Mouse (Mus musculus): ENCODE measurements at regions not wholly inside any gene's neighbourhood (a gene's known extent, or its start where the extent isn't known, plus 50 kb on each side); places are given as distances from the start of the nearest gene placed in this dataset.

DNA sequence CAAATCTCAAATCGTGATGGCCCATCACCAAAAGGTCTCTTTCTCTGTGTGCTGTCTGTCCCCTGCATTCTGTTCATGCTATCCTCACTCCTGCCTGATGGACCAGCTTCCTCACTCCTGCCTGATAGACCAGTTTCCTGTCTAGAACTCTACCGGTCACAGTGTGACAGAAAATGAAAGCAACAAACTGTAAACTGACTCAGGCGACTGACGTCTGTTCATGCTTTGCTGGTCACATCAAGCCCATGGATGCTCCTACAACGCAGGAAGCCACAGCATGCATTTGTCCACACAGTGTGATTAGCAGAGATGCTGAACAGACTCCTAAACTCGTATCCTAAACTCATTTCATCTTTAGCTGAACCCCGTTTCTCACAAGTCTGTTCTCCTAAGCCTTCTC, 227.3 kb upstream of the N4bp1 start:
- DNase-seq, result no peak

DNA sequence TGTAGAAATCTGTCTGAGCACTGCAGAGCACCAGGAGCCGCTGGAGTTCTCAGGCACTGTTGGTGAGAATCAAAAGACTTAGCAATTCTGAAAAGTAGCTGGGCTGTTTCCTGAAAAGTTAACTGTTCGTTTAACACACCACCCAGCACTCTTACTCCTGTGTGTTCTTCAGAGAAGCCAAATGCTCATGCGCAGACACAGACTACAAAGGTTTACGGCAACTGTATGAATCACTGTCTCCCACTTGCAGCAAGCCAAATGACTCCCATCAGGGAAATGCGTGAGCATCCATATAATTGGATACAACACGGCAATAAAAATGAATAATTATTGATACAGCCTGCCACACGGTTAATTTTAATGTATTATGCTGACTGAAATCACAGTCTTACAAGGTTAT, 220.0 kb upstream of the N4bp1 start:
- DNase-seq, result no peak

DNA sequence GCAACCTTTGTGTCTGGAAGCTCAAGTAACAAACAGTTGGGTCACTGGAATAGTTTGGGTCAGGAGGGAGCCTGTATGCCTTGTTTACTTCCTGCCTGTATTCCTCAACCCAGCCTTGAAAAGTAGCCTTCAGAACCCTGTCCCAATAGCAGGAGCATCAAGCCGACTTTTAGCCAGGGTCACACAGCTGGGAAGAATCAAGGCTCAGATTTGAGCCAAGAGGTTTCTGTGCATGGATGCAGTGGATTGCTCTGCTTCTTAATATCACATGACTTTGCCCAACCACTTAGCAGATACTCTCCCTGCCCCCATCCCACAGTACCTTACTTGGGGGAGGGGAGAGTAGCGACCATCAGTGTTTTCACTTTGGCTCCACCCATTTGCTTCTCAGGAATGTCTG, 210.2 kb upstream of the N4bp1 start:
- DNase-seq, result no peak

DNA sequence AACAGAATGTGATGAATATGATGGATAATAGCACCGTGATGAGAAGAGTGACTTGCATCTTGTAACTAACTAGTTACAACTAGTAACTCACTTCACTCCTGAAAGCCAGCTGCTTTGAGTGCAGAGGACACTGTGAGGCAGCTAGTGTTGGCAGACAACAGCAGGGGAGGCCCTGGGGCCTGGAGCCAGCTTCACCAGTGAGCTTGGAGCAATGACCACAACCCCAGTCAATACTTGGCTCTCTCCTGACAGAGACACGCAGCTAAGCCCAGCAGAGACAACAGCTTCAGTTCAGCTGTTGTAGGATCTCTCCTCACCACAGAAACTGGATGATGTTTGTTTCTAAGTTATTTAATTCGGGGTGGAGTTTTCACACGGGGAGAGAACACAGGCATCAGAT, 209.6 kb upstream of the N4bp1 start:
- no peak for DNase-seq

DNA sequence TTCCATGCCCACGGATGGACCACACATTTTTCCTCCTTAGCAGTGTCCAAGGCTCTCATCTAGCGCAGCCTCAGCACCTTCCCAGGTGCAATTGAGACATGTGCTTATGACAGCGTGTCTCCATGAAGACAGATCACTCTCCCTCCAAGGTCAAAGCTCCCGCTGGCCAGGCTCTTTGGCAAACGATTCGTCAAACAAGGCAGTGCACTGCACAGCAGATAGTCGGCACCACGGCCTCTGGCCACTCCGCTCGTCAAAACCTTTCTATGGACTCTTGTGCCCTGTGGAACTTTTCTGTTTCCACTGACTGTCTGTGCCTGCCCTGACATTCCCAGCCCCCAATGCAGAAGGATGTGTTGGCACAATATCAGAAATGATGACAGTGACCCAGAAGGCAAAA, 208.7 kb upstream of the N4bp1 start:
- no peak for DNase-seq

DNA sequence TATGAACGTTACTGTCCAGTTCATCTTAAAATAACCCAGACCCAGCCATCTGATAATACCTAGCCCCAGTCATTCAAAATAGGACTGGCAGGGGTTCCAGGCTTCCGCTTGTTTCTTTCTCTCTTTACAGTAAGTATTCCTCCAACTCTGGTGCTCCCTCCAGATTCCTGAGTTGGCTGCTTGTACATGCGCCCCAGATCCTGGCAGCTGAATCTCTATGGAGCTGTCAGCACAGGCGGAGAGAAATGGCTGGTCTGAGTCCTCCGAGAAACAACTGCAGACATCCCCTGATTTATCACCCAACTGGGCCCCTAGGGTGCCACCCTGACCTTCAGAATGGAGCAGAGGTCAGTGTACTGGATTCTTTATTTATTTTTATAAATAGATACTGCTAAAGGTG, 208.0 kb upstream of the N4bp1 start:
- DNase-seq, result no peak

DNA sequence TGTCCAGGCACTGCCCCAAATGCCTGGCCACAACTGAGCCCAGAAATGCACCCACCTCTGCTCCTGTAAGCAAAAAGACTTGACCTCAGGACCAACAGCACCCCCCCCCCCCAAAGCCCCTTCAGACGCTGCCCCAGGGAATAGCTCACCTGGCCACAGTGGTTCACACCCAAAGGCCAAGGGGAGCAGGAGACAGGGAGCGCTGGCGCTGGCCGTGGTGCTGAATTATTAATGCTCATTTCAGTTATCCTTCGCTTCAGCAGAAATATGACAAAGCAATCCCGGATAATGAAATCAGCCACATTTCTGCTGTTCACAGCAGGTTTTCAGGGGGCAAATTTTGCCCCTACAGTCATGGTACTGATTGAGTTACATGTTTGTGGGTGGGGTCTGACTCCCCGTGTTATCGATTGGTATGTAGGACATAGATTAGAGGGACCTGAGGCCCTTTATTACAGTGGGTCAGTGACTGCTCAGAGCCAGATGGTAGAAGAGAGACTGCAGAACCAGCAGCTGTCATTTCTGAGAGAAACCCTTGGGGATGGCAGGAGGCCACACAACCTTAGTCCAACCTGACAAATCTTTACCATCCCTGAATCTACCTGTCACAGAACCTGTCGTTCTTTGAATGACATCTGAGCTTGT, 202.5 kb upstream of the N4bp1 start:
- no peak for DNase-seq

DNA sequence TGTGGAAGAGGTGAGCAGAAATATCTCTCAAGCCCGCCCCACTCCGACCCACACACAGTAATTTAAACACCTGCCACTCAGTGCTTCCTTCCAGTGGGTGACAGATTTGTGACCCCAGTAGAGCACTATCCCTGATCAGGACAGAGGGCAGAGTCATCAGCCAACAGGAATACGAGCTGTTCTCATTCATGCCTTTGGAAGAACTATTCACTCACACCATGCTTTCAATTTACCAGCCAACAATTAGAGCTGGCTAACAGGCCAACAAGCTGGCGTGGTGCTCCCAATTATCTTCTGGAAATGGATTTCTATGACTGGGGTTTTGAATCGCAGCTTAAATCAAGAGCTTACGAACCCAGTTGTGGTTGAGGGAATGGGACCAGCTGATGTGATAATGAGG, 193.2 kb upstream of the N4bp1 start:
- DNase-seq, result no peak

DNA sequence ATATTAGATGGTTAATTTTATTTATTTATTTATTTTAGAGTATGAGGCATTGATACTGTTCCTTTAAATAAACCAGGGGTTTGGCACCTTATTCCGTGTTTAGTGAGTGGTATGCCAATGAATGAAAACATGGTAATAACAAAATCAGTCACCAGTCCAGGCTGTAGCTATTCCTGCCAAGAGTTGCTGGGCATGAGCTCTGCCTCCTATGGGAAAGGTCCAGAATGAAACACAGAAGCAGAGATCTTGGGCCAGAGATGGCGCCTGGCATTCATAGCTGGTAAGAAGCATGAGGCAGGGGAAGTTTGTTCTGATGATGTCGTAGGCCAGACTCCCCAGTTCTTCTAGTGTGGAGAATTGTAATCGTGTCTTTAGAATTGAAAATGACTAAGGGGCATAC, 190.9 kb upstream of the N4bp1 start:
- no peak for DNase-seq

DNA sequence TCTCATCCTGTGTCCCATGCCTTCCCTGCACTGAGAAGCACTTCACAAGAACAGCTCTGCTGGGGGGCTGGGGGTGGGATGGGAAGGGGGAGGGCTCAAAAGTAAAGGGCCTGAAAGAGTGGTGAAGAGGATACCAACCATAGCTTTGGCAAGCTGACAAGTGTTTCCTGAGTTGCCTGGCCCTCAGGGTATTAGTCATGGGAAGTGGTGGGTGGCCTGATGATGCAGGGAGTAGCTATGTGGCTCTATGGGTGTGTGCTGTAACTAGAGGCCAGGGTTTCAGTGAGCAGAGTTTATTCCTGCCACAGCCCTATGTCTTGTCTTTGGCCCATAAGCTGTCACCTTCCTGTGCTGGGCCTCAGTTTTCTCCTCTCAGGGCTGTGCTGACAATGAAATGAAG, 186.2 kb upstream of the N4bp1 start:
- DNase-seq, result no peak

DNA sequence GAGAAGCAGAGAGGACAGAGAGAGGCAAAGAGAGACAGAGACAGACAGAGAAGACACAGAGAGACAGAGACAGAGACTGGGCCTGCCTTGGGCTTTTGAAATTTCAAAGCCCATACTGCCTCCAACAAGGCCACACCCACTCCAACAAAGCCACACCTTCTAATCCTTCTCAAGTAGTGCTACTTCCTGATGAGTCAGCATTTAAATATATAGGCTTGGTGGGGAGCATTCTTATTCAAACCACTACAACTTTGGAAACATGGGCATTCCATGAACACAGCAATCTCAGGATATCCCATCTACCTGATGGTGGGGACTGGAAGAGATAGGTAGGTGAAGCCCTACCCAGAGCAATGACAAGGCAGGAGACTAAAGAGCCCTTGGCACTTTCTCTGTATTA, 182.0 kb upstream of the N4bp1 start:
- no peak for DNase-seq

DNA sequence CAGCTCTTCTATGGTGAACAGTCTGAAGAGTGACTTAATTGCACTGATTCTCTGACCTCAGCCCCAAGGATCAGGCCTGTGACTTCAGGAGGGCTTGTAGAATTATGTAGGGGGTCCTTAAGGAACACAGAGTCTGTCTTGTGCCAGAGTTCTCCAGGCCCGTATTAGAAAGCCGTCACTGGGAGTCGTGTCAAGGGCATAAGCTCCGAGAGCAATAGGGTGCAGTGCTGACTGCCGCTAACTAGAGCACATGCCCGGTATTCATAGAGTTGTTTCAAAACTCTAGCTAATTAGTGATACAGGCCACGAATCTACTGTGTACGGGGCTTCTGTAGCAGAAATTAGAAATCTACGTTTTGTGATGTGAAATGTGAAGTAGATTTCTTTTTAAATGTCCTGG, 179.7 kb upstream of the N4bp1 start:
- no peak for DNase-seq

DNA sequence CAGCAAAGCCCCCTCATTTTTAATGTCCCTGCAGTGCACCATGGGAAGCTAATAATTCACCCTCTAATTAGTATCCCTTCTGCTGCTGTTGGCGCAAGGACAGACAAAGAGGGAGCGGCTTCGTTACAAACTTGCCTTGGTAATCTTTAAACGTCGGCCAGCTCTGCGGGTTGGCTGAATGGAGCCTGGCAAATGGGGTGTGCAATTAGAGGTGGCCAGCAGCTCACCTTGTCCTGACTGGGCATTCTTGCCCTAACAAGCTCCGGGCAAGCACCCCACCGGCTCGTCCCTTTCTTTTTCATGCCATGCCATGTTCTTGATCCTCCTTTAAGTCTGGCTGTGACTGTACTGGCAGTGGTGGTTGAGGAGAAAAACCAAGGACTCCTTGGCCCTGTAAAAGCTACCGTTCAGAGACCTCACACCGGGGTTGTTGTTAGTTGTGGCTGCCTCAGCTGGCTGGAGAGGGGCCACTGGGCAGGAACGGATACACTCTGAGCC, 179.2 kb upstream of the N4bp1 start:
- DNase-seq, result no peak

DNA sequence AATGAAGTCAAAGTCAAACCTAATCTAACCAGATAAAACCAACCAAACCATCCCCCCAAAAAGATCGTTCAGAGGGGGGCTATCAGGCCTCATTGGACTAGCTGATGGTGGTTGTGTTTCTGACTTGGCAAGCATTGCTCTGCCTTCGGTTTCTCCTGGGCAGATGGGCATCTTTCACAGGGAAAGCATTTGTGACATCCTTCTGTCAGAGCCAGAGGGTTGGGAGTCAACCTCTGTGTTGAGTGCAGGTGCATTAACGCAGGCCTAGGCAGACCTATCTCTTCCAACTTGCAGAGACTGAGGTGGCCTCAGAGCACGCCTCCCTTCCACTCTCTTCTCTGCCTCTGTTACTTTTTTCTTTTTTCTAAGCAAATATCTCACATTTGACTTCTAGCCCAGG, 178.5 kb upstream of the N4bp1 start:
- DNase-seq, result no peak

DNA sequence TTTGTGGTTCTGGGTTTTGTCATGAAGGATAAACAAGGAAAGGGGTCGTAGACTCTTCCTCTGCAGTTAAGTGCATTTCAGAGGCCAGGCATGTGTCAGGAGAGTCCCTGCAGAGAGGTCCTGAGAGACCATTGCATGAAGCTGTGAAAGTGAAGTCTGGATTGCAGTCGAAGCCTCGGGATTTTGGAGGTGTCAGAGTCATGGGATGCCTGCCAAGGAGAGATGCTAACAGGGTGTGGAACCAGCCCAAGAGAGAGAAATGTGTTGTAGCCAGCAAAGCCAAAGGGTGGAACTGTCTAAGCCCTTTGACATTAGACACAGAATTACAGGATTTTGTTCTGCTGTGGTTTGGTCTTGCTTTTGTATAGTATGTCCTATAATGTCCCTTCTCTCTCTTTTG, 164.7 kb upstream of the N4bp1 start:
- DNase-seq, result no peak

DNA sequence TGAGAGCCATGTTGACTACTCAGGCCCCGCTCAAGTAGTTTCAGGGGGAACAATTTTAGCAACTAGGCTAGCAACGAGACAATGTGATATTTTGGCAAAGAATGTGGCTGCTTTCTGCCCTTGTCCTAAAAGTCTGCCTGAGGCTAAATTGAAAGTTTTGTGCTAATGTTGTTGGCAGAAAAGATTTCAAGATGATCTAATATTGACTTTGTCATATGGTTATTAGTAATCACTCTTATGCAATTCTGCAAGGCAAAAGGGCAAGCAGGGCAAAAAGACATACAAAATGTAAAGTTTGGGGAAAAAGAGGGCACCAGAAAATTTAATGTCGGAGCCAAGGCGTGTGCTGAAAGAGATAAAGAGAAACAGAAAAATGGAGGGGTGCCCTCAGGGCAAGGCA, 164.1 kb upstream of the N4bp1 start:
- DNase-seq, result no peak

DNA sequence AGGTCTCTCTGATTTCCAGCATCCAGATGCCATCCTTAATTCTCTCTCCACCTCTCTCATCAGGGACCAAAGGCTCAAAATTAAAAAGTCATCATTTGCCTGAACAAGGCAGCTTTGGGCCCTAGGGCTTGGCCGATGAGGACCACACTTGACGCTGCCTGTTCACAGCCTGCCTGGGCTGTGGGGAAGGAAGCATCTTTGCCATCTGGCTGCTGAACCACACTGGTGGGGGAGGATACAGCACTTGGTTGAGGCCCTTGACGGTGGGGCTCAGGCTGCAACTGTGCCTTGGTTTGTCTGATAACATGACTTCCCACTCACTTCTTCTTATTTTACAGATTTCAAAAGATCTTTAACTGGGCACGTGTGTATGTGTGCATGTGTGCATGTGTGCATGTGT, 161.5 kb upstream of the N4bp1 start:
- no peak for DNase-seq

DNA sequence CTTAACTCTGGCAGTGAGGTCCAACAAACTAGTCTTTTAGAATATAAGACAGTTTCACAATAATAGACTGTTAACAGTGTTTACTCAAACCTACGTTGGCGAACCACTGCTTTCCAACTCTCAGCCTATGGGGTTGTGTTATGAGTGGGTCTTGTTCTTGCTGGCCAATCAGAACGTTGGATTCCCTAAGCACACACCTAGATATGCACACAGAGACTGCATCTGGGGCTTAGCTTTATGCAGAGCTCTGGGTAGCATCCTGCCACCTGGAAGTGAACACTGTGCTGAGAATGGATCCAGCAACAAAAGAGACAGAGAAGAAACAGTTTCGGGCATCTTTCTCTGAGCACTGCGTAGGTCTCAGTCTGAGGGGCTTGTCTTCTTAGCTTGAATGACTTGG, 158.0 kb upstream of the N4bp1 start:
- DNase-seq, result no peak

DNA sequence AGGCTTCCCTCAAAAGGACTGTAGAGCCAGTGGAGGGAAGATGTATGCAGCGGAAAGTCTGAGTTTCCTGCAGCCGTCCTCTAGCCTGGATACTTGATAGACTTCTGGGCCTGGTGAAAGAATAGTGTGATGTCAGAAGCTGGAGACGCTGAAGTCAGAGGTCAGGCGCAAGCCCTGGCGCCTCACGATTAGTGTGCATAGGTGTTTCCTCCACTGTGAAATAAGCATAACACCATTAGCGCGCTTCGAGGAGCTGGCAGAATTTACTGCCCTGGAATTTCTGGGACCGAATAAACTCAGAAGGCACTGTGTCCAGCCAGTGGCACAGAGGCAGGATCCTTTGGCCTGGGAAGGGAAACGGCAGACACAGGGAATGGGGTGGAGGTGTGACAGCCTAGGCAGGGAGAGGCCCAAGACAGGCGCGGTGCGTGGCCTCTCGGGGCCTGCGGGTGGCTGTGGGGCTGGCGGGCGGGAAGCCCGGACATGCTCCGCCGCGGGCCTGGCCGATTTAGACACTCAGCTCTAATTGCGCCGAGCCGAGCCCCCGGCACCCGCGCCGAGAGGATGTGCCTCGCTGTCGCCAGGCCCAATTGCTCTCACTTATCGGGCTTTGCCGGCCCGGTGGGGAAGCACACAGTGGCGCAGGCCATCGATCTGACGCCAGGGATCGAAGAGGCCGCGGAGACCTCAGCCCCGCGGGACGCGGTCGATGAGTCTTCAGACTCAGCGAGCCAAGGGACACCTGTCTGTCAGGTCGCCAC, 152.7 kb upstream of the N4bp1 start:
- no peak for DNase-seq

DNA sequence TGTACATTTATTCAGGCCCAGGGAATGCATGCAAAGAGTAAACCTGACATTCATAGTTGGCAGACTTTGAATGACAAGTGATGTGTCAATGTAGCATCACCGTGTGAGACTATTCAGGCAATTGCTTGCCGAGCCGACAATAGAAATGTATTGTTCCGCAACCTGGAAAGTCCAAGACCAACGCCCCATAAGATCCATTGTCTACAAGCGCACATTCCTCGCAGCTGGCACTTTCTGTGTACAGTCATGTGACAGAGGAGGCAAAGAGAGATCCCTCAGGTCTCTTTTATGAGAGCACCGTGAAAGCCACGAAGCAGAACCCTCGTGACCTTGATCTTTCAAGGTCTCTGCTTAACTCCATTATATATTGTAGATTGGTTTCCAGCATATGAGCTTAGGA, 150.9 kb upstream of the N4bp1 start:
- no peak for DNase-seq

DNA sequence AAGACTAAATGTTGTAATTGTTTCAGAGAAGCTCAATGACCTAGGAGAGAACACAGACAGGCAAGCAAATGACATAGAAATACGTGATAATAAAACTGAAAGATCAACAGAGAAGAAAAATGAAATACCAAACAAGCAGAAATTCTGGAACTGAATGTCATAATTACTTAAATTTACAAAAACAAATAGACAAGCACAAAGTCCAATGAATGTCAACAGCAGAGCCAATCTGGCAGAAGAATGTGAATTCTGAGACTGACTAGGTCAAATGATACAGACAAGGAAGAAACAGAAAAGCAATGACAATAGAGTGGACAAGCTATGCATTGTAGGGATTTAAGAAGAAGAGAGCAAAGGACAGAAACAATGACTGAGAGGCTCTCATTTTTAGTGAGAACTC, 143.1 kb upstream of the N4bp1 start:
- no peak for DNase-seq

DNA sequence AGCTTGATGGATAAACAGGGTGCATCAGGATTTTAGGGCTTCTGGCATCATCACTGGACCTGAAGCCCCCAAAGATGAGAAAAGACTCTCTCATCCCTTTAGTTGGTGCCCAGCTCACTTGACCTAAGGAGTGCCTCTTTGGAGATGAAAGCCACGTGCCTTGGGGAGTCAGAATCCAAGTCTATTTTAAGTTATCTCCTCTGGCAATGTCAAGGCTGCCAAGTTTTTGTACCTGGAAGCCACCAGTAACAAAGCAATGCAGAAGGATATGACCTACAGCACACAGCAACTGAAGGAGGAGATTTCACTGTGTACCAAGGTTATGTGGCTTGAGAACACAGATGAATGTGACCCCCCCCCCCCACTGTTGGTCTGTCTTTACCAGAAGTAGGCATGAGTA, 140.9 kb upstream of the N4bp1 start:
- DNase-seq, result no peak

DNA sequence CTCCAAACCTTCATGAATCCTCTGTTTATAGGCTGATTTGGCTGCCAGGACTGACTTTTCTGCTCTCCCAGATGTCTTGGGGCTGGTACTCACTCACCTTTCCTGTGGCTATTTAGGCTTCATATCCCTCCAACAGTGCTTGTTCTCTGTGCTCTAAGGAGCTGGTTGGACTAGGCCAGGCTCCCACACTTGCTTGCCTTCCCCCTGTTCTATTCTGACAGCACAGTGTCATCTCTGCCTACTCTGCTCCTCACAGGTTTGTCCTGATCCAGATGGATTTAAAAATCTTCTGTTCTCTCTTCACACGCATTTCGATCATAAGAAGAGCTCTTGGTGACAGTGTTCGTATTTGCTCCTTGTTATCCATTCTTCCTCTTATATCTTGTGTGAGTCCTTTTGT, 134.7 kb upstream of the N4bp1 start:
- no peak for DNase-seq

DNA sequence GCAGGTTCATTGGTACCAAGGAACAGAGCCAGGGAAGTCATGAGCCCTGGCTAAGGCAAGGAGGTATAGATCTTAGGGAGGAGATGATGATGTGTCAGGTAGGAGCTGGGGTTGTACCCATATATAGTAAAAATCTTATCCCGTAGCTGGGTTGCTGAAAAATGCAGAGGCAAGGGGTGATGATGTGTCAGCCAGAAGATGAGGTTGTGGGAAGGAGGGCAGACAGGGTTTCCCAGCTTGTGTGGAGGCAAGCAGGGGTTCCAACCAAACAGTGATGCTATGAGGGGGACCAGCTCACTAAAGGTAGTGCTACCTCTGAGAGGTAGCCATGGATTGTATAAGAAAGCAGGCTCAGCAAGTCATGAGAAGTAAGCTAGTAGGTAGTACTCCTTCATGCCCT, 90.5 kb upstream of the N4bp1 start:
- no peak for DNase-seq

DNA sequence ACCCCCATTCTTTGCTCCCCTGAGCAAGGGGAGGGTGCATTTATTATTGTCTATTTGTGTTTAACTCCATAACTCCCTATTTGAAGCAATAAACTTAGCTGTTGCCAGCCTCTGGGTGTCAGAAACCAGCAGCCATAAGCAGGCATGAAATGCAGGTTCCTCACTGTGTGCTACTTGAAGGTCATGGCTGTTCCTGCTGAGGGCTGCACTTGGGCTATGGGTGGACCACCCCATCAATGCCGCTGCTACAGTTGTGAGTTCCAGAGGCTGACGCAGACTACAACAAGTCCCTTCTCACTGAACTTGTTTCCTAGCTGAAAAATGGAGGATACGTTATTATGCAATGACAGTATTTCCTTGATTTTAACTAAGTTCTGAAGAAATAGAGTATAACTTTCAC, 86.7 kb upstream of the N4bp1 start:
- DNase-seq, result no peak

All from adrenal gland, adult 8-10 months (tissue).